Mouse (Mus musculus) embryo, embryonic 11.5 days (tissue): Measurements from ENCODE around the gene Kdm5a.
A peak's percentile ranks its signal among the peaks of the same experiment; 100 is the strongest.

Experiments used
- DNase-seq: peaks from one replicate; pipeline ENCODE4 v3.0.0-alpha.2; 2012; ENCODE audit warnings: low read depth, low spot score

Kdm5a gene

GRCm38 (mm10) chr6:120363688-120364522 is at the start of gene Kdm5a, which contains the start of gene Ccdc77:
Gene Kdm5a, plus strand, starts transcription at chr6:120364124.
Gene Ccdc77, minus strand, starts transcription at chr6:120364374.
- peak; percentile 90 for DNase-seq

GRCm38 (mm10) chr6:120318303-120318940 is 45.5 kb upstream of the Kdm5a start:
- no peak for DNase-seq

GRCm38 (mm10) chr6:120319129-120319528 is 44.8 kb upstream of the Kdm5a start:
- no peak for DNase-seq

- no peak for DNase-seq
These were observed 43.6 kb upstream of the Kdm5a start for GRCm38 (mm10) chr6:120320369-120320768.

GRCm38 (mm10) chr6:120324295-120324927 is 39.5 kb upstream of the Kdm5a start:
- peak; percentile 81 for DNase-seq

GRCm38 (mm10) chr6:120332351-120332750 is 31.6 kb upstream of the Kdm5a start:
- no peak for DNase-seq

- no peak for DNase-seq
These were observed 19.9 kb upstream of the Kdm5a start for GRCm38 (mm10) chr6:120343992-120344391.

- DNase-seq: no peak
These were observed 14.9 kb upstream of the Kdm5a start for GRCm38 (mm10) chr6:120349018-120349417.

GRCm38 (mm10) chr6:120356478-120356877 is 7.4 kb upstream of the Kdm5a start:
- no peak for DNase-seq

- DNase-seq: peak; percentile 81
These were observed 6.7 kb upstream of the Kdm5a start for GRCm38 (mm10) chr6:120356951-120357945.

GRCm38 (mm10) chr6:120362124-120362523 is 1.8 kb upstream of the Kdm5a start:
- DNase-seq: no peak

GRCm38 (mm10) chr6:120362774-120363687 is 893 bp upstream of the Kdm5a start:
- DNase-seq: no peak

- no peak for DNase-seq
These were observed 590 bp downstream of the Kdm5a start for GRCm38 (mm10) chr6:120364523-120364905.

GRCm38 (mm10) chr6:120365051-120365450 is 1.1 kb downstream of the Kdm5a start:
- DNase-seq: no peak

- no peak for DNase-seq
These were observed 12.8 kb downstream of the Kdm5a start for GRCm38 (mm10) chr6:120376736-120377135.

GRCm38 (mm10) chr6:120390054-120390453 is 26.1 kb downstream of the Kdm5a start:
- DNase-seq: no peak

- no peak for DNase-seq
These were observed 28.9 kb downstream of the Kdm5a start for GRCm38 (mm10) chr6:120392811-120393210.

- DNase-seq: no peak
These were observed 31.9 kb downstream of the Kdm5a start for GRCm38 (mm10) chr6:120395622-120396345.

GRCm38 (mm10) chr6:120403936-120404335 is 40.0 kb downstream of the Kdm5a start:
- no peak for DNase-seq
